Mouse (Mus musculus) heart, embryonic 13.5 days (tissue): ENCODE results near the gene Myh9. TPM values are rescaled to one million over a fixed set of nuclear protein-coding genes. Genes with fewer than 3 reads are reported as not detected.
"Not testable (repeated sequence)": the region's sequence is repeated elsewhere in the genome, so short reads cannot be mapped to it uniquely, and the experiment has no call there.

Experiments
- ATAC-seq: fragments of 200-750 bp; cut with Nextera tagmentation; 2 replicates; pipeline ENCODE4 v1.8.0; 2017; ENCODE audit warnings: moderate TSS enrichment; ENCODE audit not compliant: insufficient number of reproducible peaks, low FRiP score, low TSS enrichment; ENCODE audit errors: extremely low read depth
- H3K27ac ChIP-seq: fragments of 300-500 bp; sonication (generic); replicated peaks from 2 replicates; pipeline ENCODE4 v1.5.1; 2015; ENCODE audit warnings: moderate library complexity, mild to moderate bottlenecking, inconsistent platforms
- H3K27me3 ChIP-seq: fragments of 300-500 bp; sonication (generic); replicated peaks from 2 replicates; pipeline ENCODE4 v1.6.1; 2015; ENCODE audit warnings: mild to moderate bottlenecking, inconsistent platforms
- H3K36me3 ChIP-seq: fragments of 300-500 bp; sonication (generic); 2 replicates; pipeline ENCODE4 v1.6.1; 2015; ENCODE audit warnings: mild to moderate bottlenecking, inconsistent platforms
- H3K4me1 ChIP-seq: fragments of 300-500 bp; sonication (generic); 2 replicates; pipeline ENCODE4 v1.6.1; 2015; ENCODE audit warnings: inconsistent platforms
- H3K4me2 ChIP-seq: fragments of 300-500 bp; sonication (generic); 2 replicates; pipeline ENCODE4 v1.6.1; 2015; ENCODE audit warnings: inconsistent platforms, mild to moderate bottlenecking, moderate library complexity
- H3K4me3 ChIP-seq: fragments of 300-500 bp; sonication (generic); 2 replicates; pipeline ENCODE4 v1.5.1; 2015; ENCODE audit warnings: moderate library complexity, mild to moderate bottlenecking, inconsistent platforms
- H3K9ac ChIP-seq: fragments of 300-500 bp; sonication (generic); 2 replicates; pipeline ENCODE4 v1.6.1; 2015; ENCODE audit warnings: inconsistent platforms, mild to moderate bottlenecking, moderate library complexity
- H3K9me3 ChIP-seq: fragments of 300-500 bp; sonication (generic); 2 replicates; pipeline ENCODE4 v1.6.1; 2016; ENCODE audit warnings: inconsistent platforms
- WGBS: fragments of 180-500 bp; shearing (Covaris S2); methylation state at CpG from one replicate; pipeline ENCODE4 v1.1.7; 2015; ENCODE audit warnings: mixed read lengths; 5-methylcytosine and 5-hydroxymethylcytosine counted together
- polyA plus RNA-seq: library from polyadenylated mRNA; unstranded; fragments of >200 nt; fragmentation: Nextera tagmentation; extraction: Ambion mirVana; gene quantifications from 2 replicates; pipeline ENCODE4 v1.2.1, GENCODE M21; 2015

The Myh9 gene
- polyA plus RNA-seq, 1 experiment from 2014 or later, result 25.0 TPM

DNA sequence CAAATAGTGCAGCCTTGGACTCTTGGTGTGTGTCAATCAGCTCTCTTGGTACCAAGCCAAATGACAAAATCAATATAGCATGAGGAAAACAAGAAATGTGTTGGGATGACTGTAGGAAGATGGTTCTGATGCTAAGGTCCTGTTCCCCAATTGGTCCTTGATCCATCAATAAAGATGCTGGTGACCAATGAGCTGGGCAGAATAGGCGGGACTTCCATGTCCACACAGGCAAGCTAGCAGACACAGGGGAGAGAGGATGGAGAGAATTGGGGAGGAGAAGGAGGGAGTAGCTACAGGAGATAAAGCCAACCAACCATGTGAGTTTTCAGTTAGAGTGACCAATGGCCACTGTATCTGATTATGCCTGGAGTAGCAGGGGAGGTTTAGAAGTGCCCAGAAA lies 95.6 kb downstream of the Myh9 start:
- no peak for ATAC-seq
- Histone ChIP-seq H3K27ac (no peak overlapping the region), H3K27me3 (no peaks in the 10 kb centered on the region), H3K4me2 (no peak overlapping the region), H3K4me1 (no peaks in the 10 kb centered on the region), H3K9me3 (no peaks in the 10 kb centered on the region), H3K36me3 (no peaks in the 10 kb centered on the region), H3K4me3 (no peak overlapping the region), H3K9ac (no peak overlapping the region)
- WGBS, result 88% methylated on average over 1 of the region's 1 CpGs

- H3K36me3 ChIP-seq, result no peaks in the 10 kb centered on the region
- H3K9ac ChIP-seq, result no peak overlapping the region
- no peak overlapping the region for H3K4me2 ChIP-seq
- no peaks in the 10 kb centered on the region for H3K4me1 ChIP-seq
- H3K27ac ChIP-seq, result no peak overlapping the region
- no peaks in the 10 kb centered on the region for H3K27me3 ChIP-seq
- H3K4me3 ChIP-seq, result no peak overlapping the region
- no peak for ATAC-seq
- H3K9me3 ChIP-seq, result no peaks in the 10 kb centered on the region
Observed at GRCm38 (mm10) chr15:77745081-77745480, 96.9 kb downstream of the Myh9 start.

DNA sequence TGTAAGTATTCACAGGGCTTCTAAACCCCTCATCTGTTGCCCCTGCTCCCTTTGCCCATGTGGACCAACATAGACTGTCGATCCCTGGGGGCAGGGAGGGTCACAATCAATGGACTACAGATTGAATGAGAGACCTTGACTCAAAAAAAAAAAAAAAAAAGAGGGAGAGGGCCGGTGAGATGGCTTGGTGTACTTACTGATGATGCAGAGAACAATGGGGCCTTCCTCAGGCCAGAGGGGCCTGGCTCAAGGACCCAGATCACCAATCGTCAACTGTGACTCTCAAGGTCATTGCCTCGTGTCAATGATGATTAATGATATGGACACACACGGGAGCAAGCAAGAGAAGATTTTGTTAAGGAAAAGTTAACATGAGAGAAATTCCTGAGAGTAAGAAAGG lies 97.3 kb downstream of the Myh9 start:
- H3K27ac ChIP-seq, result no peak overlapping the region
- WGBS, result 31% methylated on average over 5 of the region's 5 CpGs
- ATAC-seq, result no peak
- H3K4me1 ChIP-seq, result no peaks in the 10 kb centered on the region
- no peaks in the 10 kb centered on the region for H3K36me3 ChIP-seq
- H3K27me3 ChIP-seq, result no peaks in the 10 kb centered on the region
- H3K4me3 ChIP-seq, result no peak overlapping the region
- no peaks in the 10 kb centered on the region for H3K9me3 ChIP-seq
- H3K9ac ChIP-seq, result no peak overlapping the region
- H3K4me2 ChIP-seq, result no peak overlapping the region

DNA sequence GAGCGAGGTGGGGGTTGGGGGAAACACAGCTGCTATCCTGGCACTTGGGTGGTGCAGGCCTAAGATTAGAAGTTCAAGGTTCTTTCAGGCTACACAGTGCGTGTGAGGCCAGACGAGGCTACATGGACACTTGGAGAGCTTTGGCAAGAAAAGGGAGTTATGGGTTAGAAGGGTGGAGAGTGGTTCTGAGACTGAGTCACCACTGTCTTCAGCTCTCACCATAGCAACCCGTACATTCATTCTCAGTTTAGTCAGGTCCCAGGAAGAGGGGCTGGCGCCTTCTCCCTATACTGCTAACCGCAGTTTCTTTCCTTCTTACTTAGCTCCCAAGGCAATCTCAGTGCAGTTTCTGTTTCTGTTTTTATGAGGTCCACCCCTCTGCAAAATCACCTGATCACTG lies 100.4 kb downstream of the Myh9 start:
- not testable (repeated sequence) for ATAC-seq, H3K36me3 ChIP-seq, H3K27me3 ChIP-seq, H3K4me3 ChIP-seq, H3K9ac ChIP-seq, H3K9me3 ChIP-seq, H3K4me1 ChIP-seq, H3K27ac ChIP-seq, H3K4me2 ChIP-seq
- 72% methylated on average over 6 of the region's 6 CpGs for WGBS

GRCm38 (mm10) chr15:77740511-77741297 lies 101.3 kb downstream of the Myh9 start:
- Histone ChIP-seq H3K4me1 (no peaks in the 10 kb centered on the region), H3K9ac (no peak overlapping the region), H3K36me3 (no peaks in the 10 kb centered on the region), H3K4me2 (no peak overlapping the region), H3K27ac (no peak overlapping the region), H3K9me3 (no peaks in the 10 kb centered on the region), H3K4me3 (no peak overlapping the region), H3K27me3 (no peaks in the 10 kb centered on the region)
- WGBS, result 71% methylated on average over 9 of the region's 9 CpGs
- ATAC-seq, result no peak

GRCm38 (mm10) chr15:77733903-77734302 lies 108.1 kb downstream of the Myh9 start:
- not testable (repeated sequence) for H3K36me3 ChIP-seq
- 44% methylated on average over 4 of the region's 4 CpGs for WGBS

GRCm38 (mm10) chr15:77733380-77733779 lies 108.6 kb downstream of the Myh9 start:
- WGBS, result 40% methylated on average over 8 of the region's 8 CpGs
- peaks cover 18% of the 10 kb centered on the region for H3K4me1 ChIP-seq
- H3K4me3 ChIP-seq, H3K9me3 ChIP-seq, H3K4me2 ChIP-seq, H3K27ac ChIP-seq, H3K9ac ChIP-seq, ATAC-seq, H3K27me3 ChIP-seq, H3K36me3 ChIP-seq: not testable (repeated sequence)

More at GRCm38 (mm10) chr15:77733903-77734302, 108.1 kb downstream of the Myh9 start:
- H3K4me2 ChIP-seq, ATAC-seq, H3K9ac ChIP-seq, H3K4me3 ChIP-seq, H3K27ac ChIP-seq, H3K9me3 ChIP-seq, H3K27me3 ChIP-seq: not testable (repeated sequence)
- peaks cover 18% of the 10 kb centered on the region for H3K4me1 ChIP-seq

GRCm38 (mm10) chr15:77732851-77733250 lies 109.1 kb downstream of the Myh9 start:
- not testable (repeated sequence) for H3K27ac ChIP-seq, H3K9me3 ChIP-seq, H3K27me3 ChIP-seq, H3K4me3 ChIP-seq, H3K4me2 ChIP-seq, H3K36me3 ChIP-seq, ATAC-seq, H3K9ac ChIP-seq
- WGBS, result 68% methylated on average over 10 of the region's 10 CpGs
- peaks cover 18% of the 10 kb centered on the region for H3K4me1 ChIP-seq

DNA sequence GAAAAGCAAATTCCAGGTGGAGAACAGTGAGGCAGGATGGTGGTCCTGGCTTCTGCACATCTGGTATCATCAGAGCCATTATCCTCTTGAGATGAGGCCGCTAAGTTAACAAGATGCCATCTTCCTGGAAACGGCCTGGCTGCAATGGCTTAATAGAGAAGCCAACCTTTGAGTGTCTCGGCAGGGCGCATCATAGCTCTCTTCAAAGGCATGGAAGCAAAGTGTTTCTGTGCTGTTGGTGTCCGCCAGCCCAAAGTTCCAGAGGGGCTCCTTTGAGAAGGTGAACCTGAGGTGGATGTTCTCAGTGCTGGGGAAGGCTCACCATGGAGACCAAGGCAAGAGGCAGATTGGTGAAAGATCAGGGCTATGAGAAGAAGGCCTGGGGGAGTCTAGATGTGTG lies 110.4 kb downstream of the Myh9 start:
- no peak overlapping the region for H3K27ac ChIP-seq
- no peak overlapping the region for H3K4me3 ChIP-seq
- H3K4me2 ChIP-seq, result no peak overlapping the region
- peaks cover 3% of the 10 kb centered on the region; the same call in 1 of the 2 replicates for H3K27me3 ChIP-seq
- H3K4me1 ChIP-seq, result peaks cover 18% of the 10 kb centered on the region
- H3K9ac ChIP-seq, result no peak overlapping the region
- no peaks in the 10 kb centered on the region for H3K36me3 ChIP-seq
- H3K9me3 ChIP-seq, result no peaks in the 10 kb centered on the region
- WGBS, result 83% methylated on average over 5 of the region's 5 CpGs
- no peak for ATAC-seq

DNA sequence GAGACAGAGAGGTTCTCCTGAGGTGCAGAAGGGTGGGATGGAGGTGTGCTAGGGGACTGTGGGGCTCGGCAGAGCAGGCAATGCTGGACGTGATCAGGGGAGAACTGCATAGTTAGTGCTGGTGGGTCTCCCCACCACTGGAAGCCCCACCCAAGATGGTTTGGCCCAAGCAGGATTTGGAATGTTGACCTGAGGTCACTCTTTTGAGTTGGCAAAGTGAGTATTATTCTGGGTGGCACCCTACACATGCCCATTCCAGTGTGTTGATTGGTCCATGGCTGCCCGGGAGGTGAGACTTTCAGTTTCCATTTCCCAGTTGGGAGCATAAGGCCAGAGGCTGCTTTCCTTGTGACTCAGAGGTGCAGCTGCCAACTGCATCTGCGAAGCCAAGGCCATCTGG lies 113.2 kb downstream of the Myh9 start, which contains the start of gene Apol9b:
Gene Apol9b, plus strand, starts transcription at position 301 of the 400 bp plus-strand sequence.
- H3K9me3 ChIP-seq, H3K36me3 ChIP-seq, ATAC-seq, H3K9ac ChIP-seq, H3K4me3 ChIP-seq, H3K27ac ChIP-seq, H3K4me2 ChIP-seq, H3K27me3 ChIP-seq: not testable (repeated sequence)
- peaks cover 18% of the 10 kb centered on the region for H3K4me1 ChIP-seq
- 82% methylated on average over 1 of the region's 4 CpGs for WGBS

GRCm38 (mm10) chr15:77727745-77728144 lies 114.2 kb downstream of the Myh9 start:
- H3K4me1 ChIP-seq, H3K9me3 ChIP-seq, ATAC-seq, H3K4me2 ChIP-seq, H3K27me3 ChIP-seq, H3K27ac ChIP-seq, H3K9ac ChIP-seq, H3K36me3 ChIP-seq, H3K4me3 ChIP-seq: not testable (repeated sequence)
- 71% methylated on average over 3 of the region's 3 CpGs for WGBS

- not testable (repeated sequence) for H3K4me1 ChIP-seq, ATAC-seq, H3K27ac ChIP-seq, H3K9ac ChIP-seq, H3K27me3 ChIP-seq, H3K9me3 ChIP-seq, H3K4me2 ChIP-seq, H3K36me3 ChIP-seq, H3K4me3 ChIP-seq
- WGBS, result 3% methylated on average over 3 of the region's 3 CpGs
Observed at GRCm38 (mm10) chr15:77727139-77727538, 114.8 kb downstream of the Myh9 start.
